Mouse (Mus musculus) hindbrain, postnatal 0 days (tissue): ENCODE measurements at regions not wholly inside any gene's neighbourhood (a gene's known extent, or its start where the extent isn't known, plus 50 kb on each side); places are given as distances from the start of the nearest gene placed in this dataset.

Experiments used
- ATAC-seq: fragments of 200-750 bp; cut with Nextera tagmentation; 2 replicates; pipeline ENCODE4 v1.8.0; 2017; ENCODE audit warnings: mild to moderate bottlenecking, moderate TSS enrichment, moderate library complexity
- DNase-seq: peaks from one replicate; pipeline ENCODE4 v3.0.0-alpha.2; 2015; ENCODE audit warnings: low spot score
- H3K27ac ChIP-seq: fragments of 300-500 bp; sonication (generic); 2 replicates; pipeline ENCODE4 v1.5.1; 2014; ENCODE audit warnings: mild to moderate bottlenecking
- H3K27me3 ChIP-seq: fragments of 300-500 bp; sonication (generic); 2 replicates; pipeline ENCODE4 v1.6.1; 2014; ENCODE audit warnings: low read length, mixed read lengths; ENCODE audit not compliant: insufficient read depth
- H3K36me3 ChIP-seq: fragments of 300-500 bp; sonication (generic); 2 replicates; pipeline ENCODE4 v1.6.1; 2014; ENCODE audit warnings: low read length, mixed read lengths; ENCODE audit not compliant: insufficient read depth
- H3K4me1 ChIP-seq: fragments of 300-500 bp; sonication (generic); 2 replicates; pipeline ENCODE4 v1.6.1; 2014; ENCODE audit warnings: antibody characterized with exemption, low read length, mixed read lengths; ENCODE audit not compliant: insufficient read depth
- H3K4me2 ChIP-seq: fragments of 300-500 bp; sonication (generic); 2 replicates; pipeline ENCODE4 v1.6.1; 2014; ENCODE audit warnings: low read depth, mild to moderate bottlenecking, low read length, moderate library complexity, mixed read lengths
- H3K4me3 ChIP-seq: fragments of 300-500 bp; sonication (generic); 2 replicates; pipeline ENCODE4 v1.5.1; 2014; ENCODE audit warnings: low read length
- H3K9ac ChIP-seq: fragments of 300-500 bp; sonication (generic); replicated peaks from 2 replicates; pipeline ENCODE4 v1.6.1; 2014; ENCODE audit warnings: mild to moderate bottlenecking, low read length, moderate library complexity, mixed read lengths
- H3K9me3 ChIP-seq: fragments of 300-500 bp; sonication (generic); 2 replicates; pipeline ENCODE4 v1.6.1; 2016; ENCODE audit warnings: low read length, mixed read lengths
- CTCF ChIP-seq: IDR thresholded peaks from 2 replicates; pipeline ENCODE4 v1.5.1; 2016; ENCODE audit warnings: antibody characterized with exemption, control low read depth, low read depth
- WGBS: fragments of 180-500 bp; shearing (Covaris S2); extraction: QIAGEN DNeasy Blood & Tissue Kit; methylation state at CpG from one replicate; pipeline ENCODE4 v1.1.7; 2014; 5-methylcytosine and 5-hydroxymethylcytosine counted together

- Histone ChIP-seq H3K36me3 (no peaks in the 10 kb centered on the region), H3K9ac (no peak overlapping the region)
These were observed 91.4 kb upstream of the Mrps30 start for GRCm38 (mm10) chr13:118478487-118478886.

GRCm38 (mm10) chr13:118472578-118472977 is 85.5 kb upstream of the Mrps30 start:
- Histone ChIP-seq H3K4me1 (no peaks in the 10 kb centered on the region), H3K36me3 (no peaks in the 10 kb centered on the region), H3K27me3 (no peaks in the 10 kb centered on the region), H3K9me3 (no peaks in the 10 kb centered on the region), H3K27ac (no peak overlapping the region), H3K4me2 (no peak overlapping the region), H3K4me3 (no peak overlapping the region), H3K9ac (no peak overlapping the region)
- 90% methylated on average over 7 of the region's 7 CpGs for WGBS
- no peak for TF ChIP-seq CTCF
- ATAC-seq (no peak), DNase-seq (no peak)

More at GRCm38 (mm10) chr13:118478487-118478886, 91.4 kb upstream of the Mrps30 start:
- Histone ChIP-seq H3K4me3 (no peak overlapping the region), H3K27ac (no peak overlapping the region), H3K4me2 (no peak overlapping the region), H3K4me1 (no peaks in the 10 kb centered on the region), H3K9me3 (no peaks in the 10 kb centered on the region), H3K27me3 (no peaks in the 10 kb centered on the region)
- DNase-seq (no peak), ATAC-seq (no peak)
- 61% methylated on average over 1 of the region's 1 CpGs for WGBS
- no peak for TF ChIP-seq CTCF

DNA sequence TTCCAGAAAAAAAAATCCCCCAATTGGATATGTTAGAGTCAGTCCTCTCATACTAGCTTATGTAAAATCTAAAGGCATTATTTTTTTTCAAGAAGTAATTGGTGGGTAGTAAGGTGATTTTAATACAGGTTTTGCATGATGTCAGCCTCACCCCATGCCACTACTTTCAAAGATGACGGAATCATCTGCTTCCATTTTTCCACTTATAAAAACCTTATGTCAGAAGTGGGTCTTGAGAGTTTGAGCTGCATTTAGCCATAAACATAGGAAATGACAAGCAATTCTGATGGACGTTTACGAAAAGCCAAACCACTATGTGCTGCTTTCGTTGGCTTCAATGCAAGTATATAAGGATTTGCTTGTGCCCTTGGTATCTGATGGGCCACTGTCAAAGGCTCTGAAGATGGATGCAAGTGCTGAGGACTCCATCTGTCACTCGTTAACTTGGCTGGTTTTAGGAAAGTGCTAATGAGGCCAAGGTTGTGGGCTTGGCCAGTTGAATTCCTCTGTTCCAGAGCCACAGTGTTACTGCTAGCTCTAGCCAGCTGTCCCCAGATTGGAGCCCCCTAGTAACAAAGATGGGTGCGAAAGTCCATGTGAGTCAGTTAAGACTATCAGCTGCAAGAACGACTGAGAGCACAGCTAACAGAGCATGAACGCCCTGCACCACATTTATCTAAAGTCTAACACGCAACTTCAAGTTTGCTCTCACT is 72.8 kb upstream of the Mrps30 start:
- no peak overlapping the region for H3K9ac ChIP-seq
- H3K36me3 ChIP-seq = no peaks in the 10 kb centered on the region
- H3K4me1 ChIP-seq = no peaks in the 10 kb centered on the region
- H3K27ac ChIP-seq = no peak overlapping the region
- no peak for ATAC-seq
- H3K4me3 ChIP-seq = no peak overlapping the region
- no peak overlapping the region for H3K4me2 ChIP-seq
- no peaks in the 10 kb centered on the region for H3K27me3 ChIP-seq
- peak; percentile 1 for DNase-seq
- H3K9me3 ChIP-seq = no peaks in the 10 kb centered on the region
- no peak for TF ChIP-seq CTCF
- WGBS = 80% methylated on average over 9 of the region's 9 CpGs

DNA sequence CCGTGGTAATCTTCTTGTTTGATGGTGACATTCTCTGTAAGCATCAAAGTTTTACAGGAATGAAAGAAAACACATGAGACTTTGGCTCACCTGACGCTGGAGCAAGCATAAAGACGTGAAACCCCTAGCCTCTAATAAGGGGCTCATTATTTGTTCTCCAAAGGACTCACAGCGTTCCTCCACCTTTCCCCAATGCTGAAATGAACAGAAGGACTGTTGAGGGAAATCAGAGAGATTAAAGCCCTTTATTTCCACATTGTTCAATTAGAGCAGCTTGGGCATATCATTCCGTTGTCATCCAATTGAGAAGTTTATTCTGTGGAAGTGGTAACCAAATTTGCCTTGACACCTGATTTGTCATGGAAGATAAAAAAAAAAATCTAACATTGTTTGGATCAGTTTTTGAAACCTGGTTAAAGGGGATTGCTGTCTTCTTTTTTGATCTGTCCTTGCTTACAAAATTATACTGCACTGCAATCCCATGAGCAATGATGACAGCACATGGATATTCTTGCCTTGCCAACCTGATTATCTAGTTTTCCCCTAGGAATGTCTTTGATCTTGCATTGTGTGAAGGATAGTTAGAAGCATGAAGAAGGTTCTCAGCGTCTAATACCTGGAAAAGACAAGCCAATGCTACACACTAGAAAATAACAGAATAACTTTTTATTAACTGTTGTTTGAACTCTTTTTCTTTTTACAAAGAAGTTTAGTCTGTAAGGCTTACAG is 62.1 kb upstream of the Mrps30 start:
- no peak for TF ChIP-seq CTCF
- no peaks in the 10 kb centered on the region for H3K27me3 ChIP-seq
- H3K9ac ChIP-seq = no peak overlapping the region
- 59% methylated on average over 6 of the region's 6 CpGs for WGBS
- DNase-seq (no peak), ATAC-seq (no peak)
- H3K9me3 ChIP-seq = no peaks in the 10 kb centered on the region
- no peak overlapping the region for H3K4me2 ChIP-seq
- no peaks in the 10 kb centered on the region for H3K36me3 ChIP-seq
- no peak overlapping the region for H3K4me3 ChIP-seq
- no peaks in the 10 kb centered on the region for H3K4me1 ChIP-seq
- H3K27ac ChIP-seq = no peak overlapping the region

DNA sequence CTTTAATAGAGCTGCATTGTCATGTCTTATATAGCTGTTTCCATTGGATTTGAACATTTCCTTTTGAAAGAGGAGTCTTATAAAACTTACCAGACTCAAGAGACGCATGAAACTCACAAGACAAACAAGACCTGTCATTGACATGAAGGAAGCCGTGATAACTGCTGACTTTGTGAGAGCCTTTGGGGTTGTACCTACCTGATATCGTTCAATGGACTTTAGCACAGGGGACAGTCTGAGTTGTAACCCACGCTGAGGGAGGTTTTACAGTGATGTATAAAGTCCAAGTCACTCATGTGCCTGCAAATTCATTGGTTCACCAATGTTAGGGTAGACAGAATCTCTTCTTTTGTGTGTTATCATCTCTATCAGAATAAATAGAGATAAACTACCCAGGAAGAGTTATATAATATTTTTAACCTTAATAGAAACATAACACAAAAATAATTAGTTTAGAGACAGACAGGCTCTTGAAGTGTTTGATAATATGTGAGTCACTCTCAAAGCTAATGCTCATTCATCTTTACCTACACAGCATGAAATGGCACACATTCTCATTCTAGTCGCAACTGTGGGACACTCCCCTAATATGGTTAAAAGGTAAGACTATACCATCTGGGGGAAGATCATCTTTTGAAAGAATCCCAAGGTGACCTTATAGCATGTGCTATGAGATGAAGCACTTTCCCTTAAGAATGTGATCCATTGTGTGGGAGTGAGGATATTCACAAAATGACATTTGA is 54.4 kb upstream of the Mrps30 start:
- H3K27me3 ChIP-seq = no peaks in the 10 kb centered on the region
- DNase-seq (no peak), ATAC-seq (no peak)
- H3K36me3 ChIP-seq = no peaks in the 10 kb centered on the region
- no peak overlapping the region for H3K4me2 ChIP-seq
- H3K9me3 ChIP-seq = no peaks in the 10 kb centered on the region
- H3K4me1 ChIP-seq = no peaks in the 10 kb centered on the region
- 87% methylated on average over 5 of the region's 5 CpGs for WGBS
- no peak for TF ChIP-seq CTCF
- H3K4me3 ChIP-seq = no peak overlapping the region
- no peak overlapping the region for H3K27ac ChIP-seq
- H3K9ac ChIP-seq = no peak overlapping the region
